Mouse (Mus musculus): Measurements from ENCODE around the gene Atxn7l3. TPM values are rescaled to one million over a fixed set of nuclear protein-coding genes. Genes with fewer than 3 reads are reported as not detected.

Gene Atxn7l3
- polyA plus RNA-seq (2012; rRNA removed) = 15.1 and 30.2 TPM in 2 replicates

DNA sequence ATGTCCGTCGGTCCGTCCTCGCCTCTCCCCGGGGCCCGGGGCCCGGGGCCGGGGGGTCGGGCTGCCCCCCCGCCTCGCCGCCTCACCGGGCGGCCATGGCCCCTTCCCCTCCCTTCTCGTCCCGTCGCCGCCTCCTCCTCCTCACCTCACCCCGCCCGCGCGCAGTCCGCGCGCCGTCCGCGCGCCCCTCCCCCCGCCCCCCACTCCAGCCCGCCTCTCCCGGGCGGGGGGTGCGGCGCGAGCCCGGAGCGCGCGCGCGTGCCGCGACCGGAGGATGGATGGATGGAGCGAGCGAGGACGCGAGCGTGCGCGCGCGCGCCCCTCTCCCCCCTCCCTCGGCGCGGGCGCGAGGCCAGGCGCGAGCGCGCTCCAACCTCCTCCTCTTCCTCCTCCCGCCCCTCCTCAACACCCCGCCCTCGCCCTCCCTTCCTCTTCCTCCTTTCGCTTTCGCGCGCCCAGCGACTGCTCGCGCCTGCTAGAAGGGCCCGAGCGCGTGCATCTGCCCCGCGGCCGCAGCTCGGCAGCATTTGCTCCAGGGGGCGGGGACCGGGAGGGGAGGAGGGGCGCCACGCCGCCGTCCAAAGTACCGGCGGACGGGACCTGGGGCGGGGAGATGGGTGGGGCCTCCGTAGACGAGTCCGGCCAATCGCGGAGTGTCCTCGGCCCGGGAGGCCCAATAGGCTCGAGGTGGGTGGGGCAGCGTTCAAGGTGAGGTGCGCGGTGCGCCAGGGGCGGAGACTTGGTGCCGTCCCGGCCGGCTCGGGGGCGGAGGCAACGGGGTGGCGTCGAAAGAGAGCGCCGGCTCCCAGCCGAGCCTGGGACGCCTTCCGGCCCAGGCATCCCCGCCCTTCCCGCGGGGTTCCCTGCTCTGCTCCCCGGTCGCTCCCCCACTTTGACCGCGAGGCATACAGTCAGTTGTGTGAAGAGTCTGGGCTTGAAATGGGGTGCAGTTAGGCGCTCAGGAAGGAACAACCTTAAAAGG lies at the start of gene Atxn7l3:
Gene Atxn7l3, minus strand, starts transcription at position 141 of the 982 bp plus-strand sequence.
- Histone ChIP-seq H3K27ac (ENCODE audit: insufficient read depth, low read depth, low read length) (peak within 1 kb of the TSS; percentile 89), H3K4me1 (ENCODE audit: control insufficient read depth, insufficient read depth, insufficient read length, low read length) (peaks cover 7% of the 10 kb centered on the region; the same call in 1 of the 2 replicates), H3K4me3 (ENCODE audit: low read depth, low read length) (peak within 1 kb of the TSS; percentile 68), H3K36me3 (ENCODE audit: control insufficient read depth, insufficient read depth, low read length) (peaks cover 14% of the 10 kb centered on the region), H3K27me3 (ENCODE audit: control insufficient read depth, insufficient read depth, low read length) (no peaks in the 10 kb centered on the region)
- WGBS = 1% methylated on average over 102 of the region's 125 CpGs
- TF ChIP-seq CTCF (IDR thresholded peaks at IDR 0.05; ENCODE audit: extremely low read depth, insufficient read length, insufficient replicate concordance, low read depth, low read length) (no peak), POLR2A (IDR thresholded peaks at IDR 0.05; ENCODE audit: low read depth, low read length) (peak; percentile 73)

- WGBS = 94% methylated on average over 3 of the region's 3 CpGs
- Histone ChIP-seq H3K27me3 (ENCODE audit: control insufficient read depth, insufficient read depth, low read length) (no peaks in the 10 kb centered on the region), H3K4me3 (ENCODE audit: low read depth, low read length) (no peak overlapping the region), H3K4me1 (ENCODE audit: control insufficient read depth, insufficient read depth, insufficient read length, low read length) (0 out of 2 replicates have a peak, but pooled peaks cover 2% of the 10 kb centered on the region), H3K27ac (ENCODE audit: insufficient read depth, low read depth, low read length) (no peak overlapping the region), H3K36me3 (ENCODE audit: control insufficient read depth, insufficient read depth, low read length) (no peaks in the 10 kb centered on the region)
- TF ChIP-seq POLR2A (IDR thresholded peaks at IDR 0.05; ENCODE audit: low read depth, low read length) (no peak), CTCF (IDR thresholded peaks at IDR 0.05; ENCODE audit: extremely low read depth, insufficient read length, insufficient replicate concordance, low read depth, low read length) (no peak)
These were observed 48.0 kb upstream of the Atxn7l3 start for GRCm38 (mm10) chr11:102344458-102344857.

- no peak overlapping the region for H3K27ac ChIP-seq (ENCODE audit: insufficient read depth, low read depth, low read length)
- H3K4me3 ChIP-seq (ENCODE audit: low read depth, low read length) = no peak overlapping the region
- TF ChIP-seq POLR2A (IDR thresholded peaks at IDR 0.05; ENCODE audit: low read depth, low read length) = no peak
- TF ChIP-seq CTCF (IDR thresholded peaks at IDR 0.05; ENCODE audit: extremely low read depth, insufficient read length, insufficient replicate concordance, low read depth, low read length) = no peak
- 89% methylated on average over 12 of the region's 12 CpGs for WGBS
- no peaks in the 10 kb centered on the region; the same call in 1 of the 2 replicates for H3K27me3 ChIP-seq (ENCODE audit: control insufficient read depth, insufficient read depth, low read length)
- H3K4me1 ChIP-seq (ENCODE audit: control insufficient read depth, insufficient read depth, insufficient read length, low read length) = peaks cover 4% of the 10 kb centered on the region; the same call in 1 of the 2 replicates
- no peaks in the 10 kb centered on the region for H3K36me3 ChIP-seq (ENCODE audit: control insufficient read depth, insufficient read depth, low read length)
These were observed 46.3 kb upstream of the Atxn7l3 start for GRCm38 (mm10) chr11:102342742-102343141.

- WGBS = 88% methylated on average over 4 of the region's 4 CpGs
- H3K4me1 ChIP-seq (ENCODE audit: control insufficient read depth, insufficient read depth, insufficient read length, low read length) = peaks cover 3% of the 10 kb centered on the region; the same call in 1 of the 2 replicates
These were observed 44.7 kb upstream of the Atxn7l3 start for GRCm38 (mm10) chr11:102341101-102341500.

GRCm38 (mm10) chr11:102339624-102340023 lies 43.2 kb upstream of the Atxn7l3 start:
- H3K4me1 ChIP-seq (ENCODE audit: control insufficient read depth, insufficient read depth, insufficient read length, low read length) = peaks cover 3% of the 10 kb centered on the region; the same call in 1 of the 2 replicates
- H3K4me3 ChIP-seq (ENCODE audit: low read depth, low read length) = no peak overlapping the region
- H3K36me3 ChIP-seq (ENCODE audit: control insufficient read depth, insufficient read depth, low read length) = no peaks in the 10 kb centered on the region
- H3K27me3 ChIP-seq (ENCODE audit: control insufficient read depth, insufficient read depth, low read length) = no peaks in the 10 kb centered on the region; the same call in 1 of the 2 replicates
- no peak overlapping the region for H3K27ac ChIP-seq (ENCODE audit: insufficient read depth, low read depth, low read length)
- TF ChIP-seq CTCF (IDR thresholded peaks at IDR 0.05; ENCODE audit: extremely low read depth, insufficient read length, insufficient replicate concordance, low read depth, low read length) (peak; percentile 34; the same call in 1 of the 2 replicates), POLR2A (IDR thresholded peaks at IDR 0.05; ENCODE audit: low read depth, low read length) (no peak)
- WGBS = 70% methylated on average over 4 of the region's 4 CpGs

More at GRCm38 (mm10) chr11:102341101-102341500, 44.7 kb upstream of the Atxn7l3 start:
- Histone ChIP-seq H3K27ac (ENCODE audit: insufficient read depth, low read depth, low read length) (no peak overlapping the region), H3K36me3 (ENCODE audit: control insufficient read depth, insufficient read depth, low read length) (no peaks in the 10 kb centered on the region), H3K27me3 (ENCODE audit: control insufficient read depth, insufficient read depth, low read length) (no peaks in the 10 kb centered on the region; the same call in 1 of the 2 replicates), H3K4me3 (ENCODE audit: low read depth, low read length) (no peak overlapping the region)
- TF ChIP-seq CTCF (IDR thresholded peaks at IDR 0.05; ENCODE audit: extremely low read depth, insufficient read length, insufficient replicate concordance, low read depth, low read length) = no peak
- TF ChIP-seq POLR2A (IDR thresholded peaks at IDR 0.05; ENCODE audit: low read depth, low read length) = no peak

DNA sequence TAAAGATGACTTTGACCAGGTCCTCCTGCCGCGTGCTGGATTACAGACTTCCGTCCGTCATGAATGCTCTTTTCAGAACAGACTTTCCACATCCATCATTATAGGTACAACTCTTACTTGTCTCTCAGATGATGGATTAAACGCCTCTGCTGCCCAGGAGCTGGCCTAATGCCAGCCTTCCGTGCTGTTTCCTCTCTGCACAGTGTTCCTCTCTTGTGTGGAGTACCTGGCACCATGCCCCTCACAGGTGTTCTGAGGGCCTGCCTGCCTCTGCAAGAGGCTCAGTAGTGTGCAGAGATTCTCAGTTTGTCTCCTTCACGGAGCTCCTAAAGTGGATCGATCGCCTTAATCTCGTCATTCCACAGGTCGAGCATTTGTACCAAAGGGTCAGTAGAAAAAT lies 42.8 kb upstream of the Atxn7l3 start:
- WGBS = 40% methylated on average over 11 of the region's 11 CpGs
- H3K27ac ChIP-seq (ENCODE audit: insufficient read depth, low read depth, low read length) = no peak overlapping the region
- peaks cover 3% of the 10 kb centered on the region; the same call in 1 of the 2 replicates for H3K4me1 ChIP-seq (ENCODE audit: control insufficient read depth, insufficient read depth, insufficient read length, low read length)
- H3K36me3 ChIP-seq (ENCODE audit: control insufficient read depth, insufficient read depth, low read length) = no peaks in the 10 kb centered on the region
- TF ChIP-seq POLR2A (IDR thresholded peaks at IDR 0.05; ENCODE audit: low read depth, low read length) = no peak
- TF ChIP-seq CTCF (IDR thresholded peaks at IDR 0.05; ENCODE audit: extremely low read depth, insufficient read length, insufficient replicate concordance, low read depth, low read length) = no peak
- no peaks in the 10 kb centered on the region; the same call in 1 of the 2 replicates for H3K27me3 ChIP-seq (ENCODE audit: control insufficient read depth, insufficient read depth, low read length)
- H3K4me3 ChIP-seq (ENCODE audit: low read depth, low read length) = no peak overlapping the region

DNA sequence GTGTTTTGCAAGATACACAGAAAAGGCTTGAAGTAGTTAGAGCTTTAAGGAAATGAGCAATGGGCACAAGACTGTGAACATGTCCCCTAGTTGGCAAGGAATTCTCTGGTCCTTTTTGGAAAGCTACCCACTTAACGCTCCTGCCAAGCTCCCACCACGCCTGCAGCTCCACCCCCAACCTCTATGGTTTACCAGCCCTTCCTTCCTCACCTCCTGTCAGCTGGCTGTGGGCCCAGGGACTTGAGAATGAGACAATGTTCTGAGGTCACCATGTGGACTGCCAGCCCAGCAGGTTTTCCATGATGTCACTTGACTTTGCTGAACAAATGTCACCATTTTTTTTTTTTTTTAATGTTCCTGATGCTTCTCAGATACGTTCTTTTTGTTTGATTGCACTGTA lies 42.1 kb upstream of the Atxn7l3 start:
- no peak for TF ChIP-seq CTCF (IDR thresholded peaks at IDR 0.05; ENCODE audit: extremely low read depth, insufficient read length, insufficient replicate concordance, low read depth, low read length)
- no peak for TF ChIP-seq POLR2A (IDR thresholded peaks at IDR 0.05; ENCODE audit: low read depth, low read length)
- Histone ChIP-seq H3K4me1 (ENCODE audit: control insufficient read depth, insufficient read depth, insufficient read length, low read length) (peaks cover 3% of the 10 kb centered on the region; the same call in 1 of the 2 replicates), H3K27me3 (ENCODE audit: control insufficient read depth, insufficient read depth, low read length) (no peaks in the 10 kb centered on the region; the same call in 1 of the 2 replicates), H3K36me3 (ENCODE audit: control insufficient read depth, insufficient read depth, low read length) (no peaks in the 10 kb centered on the region), H3K4me3 (ENCODE audit: low read depth, low read length) (no peak overlapping the region), H3K27ac (ENCODE audit: insufficient read depth, low read depth, low read length) (no peak overlapping the region)
- WGBS = 7% methylated on average over 3 of the region's 3 CpGs

Measured in small intestine, adult 2 months (tissue).